Mouse (Mus musculus) bone marrow macrophage, adult 2 months (primary cell): Measurements from ENCODE around the gene Olfr726.

ENCODE experiments used
- CTCF ChIP-seq: IDR thresholded peaks from 2 replicates; pipeline ENCODE4 v1.5.1; 2012; ENCODE audit warnings: low read depth, mild to moderate bottlenecking, low read length, moderate library complexity
- POLR2A ChIP-seq: IDR thresholded peaks from 2 replicates; pipeline ENCODE4 v1.6.1; 2012; ENCODE audit warnings: mild to moderate bottlenecking, low read depth, low read length, borderline replicate concordance

DNA sequence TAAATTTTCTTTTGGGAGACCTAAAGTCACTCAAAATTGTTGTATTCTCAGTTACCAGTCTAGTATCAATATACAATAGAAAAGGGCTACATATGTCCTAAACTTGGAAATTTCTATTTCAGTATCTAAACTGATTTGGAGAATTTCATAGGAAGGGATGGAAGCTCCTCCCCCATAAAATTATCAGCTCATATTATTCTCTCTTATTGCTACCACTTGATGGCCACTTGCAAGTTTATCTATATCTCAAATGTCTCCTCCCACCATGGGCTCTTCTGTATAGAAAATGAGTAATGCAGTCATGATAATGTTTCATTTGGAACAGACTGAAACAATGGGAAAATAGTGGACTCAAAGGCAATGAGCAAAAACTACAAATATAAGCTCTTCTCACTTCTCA, 50.5 kb downstream of the Olfr726 start, which contains the start of gene Olfr725:
- no peak for TF ChIP-seq POLR2A
- no peak for TF ChIP-seq CTCF
